Mouse (Mus musculus) liver, adult 2 months (tissue): Measurements from ENCODE around the gene Usp47.

ENCODE experiments used
- CTCF ChIP-seq: fragments of 200-500 bp; IDR thresholded peaks from 2 replicates; pipeline ENCODE4 v1.5.1; 2011; ENCODE audit warnings: low read depth, low read length, control low read depth
- POLR2A ChIP-seq: fragments of 200-500 bp; IDR thresholded peaks from 2 replicates; pipeline ENCODE4 v1.6.1; 2011; ENCODE audit warnings: low read length, control low read depth; ENCODE audit not compliant: insufficient read depth; ENCODE audit errors: extremely low read depth

DNA sequence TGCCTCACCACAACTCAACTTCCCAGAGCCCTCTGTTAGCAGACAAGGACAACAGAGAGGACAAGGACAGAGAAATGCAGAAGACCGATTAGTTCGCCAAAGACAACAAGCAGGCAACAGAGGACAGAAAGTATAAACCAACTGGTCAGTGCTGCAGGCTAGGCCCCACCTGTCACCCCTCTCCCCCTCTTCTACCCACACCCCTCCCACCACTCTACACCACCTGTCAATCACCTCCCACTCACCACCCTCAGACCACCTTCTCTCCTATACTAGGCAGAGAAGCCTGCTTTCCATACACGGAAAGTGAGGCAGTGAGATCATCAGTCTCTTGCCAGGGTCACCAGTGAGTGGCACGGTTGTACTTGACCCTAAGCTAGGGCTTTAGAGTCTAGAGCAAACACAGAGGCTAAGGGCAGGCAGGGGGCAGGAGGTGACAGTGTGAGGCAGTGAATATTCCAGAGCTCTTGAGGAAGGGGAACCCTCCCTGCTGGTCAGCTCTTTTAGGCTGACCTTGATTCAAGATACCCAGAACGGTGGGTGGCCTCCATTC lies 103.9 kb downstream of the Usp47 start:
- TF ChIP-seq POLR2A (no peak), CTCF (no peak)
